Mouse (Mus musculus): ENCODE results near the gene Ankrd44. TPM values are rescaled to one million over a fixed set of nuclear protein-coding genes. Genes with fewer than 3 reads are reported as not detected.

Ankrd44 gene
- polyA plus RNA-seq, 1 experiment from 2014 or later: 29.9 TPM

GRCm38 (mm10) chr1:54924760-54925159 is 1.4 kb downstream of the Ankrd44 start:
- Histone ChIP-seq H3K36me3 (ENCODE audit: control insufficient read depth, insufficient read depth, low read length) (no peaks in the 10 kb centered on the region), H3K9me3 (replicated peaks; ENCODE audit: control insufficient read depth, low read length, poor library complexity, severe bottlenecking) (no peaks in the 10 kb centered on the region), H3K4me3 (ENCODE audit: low read depth, low read length) (peak overlapping the region; percentile 79), H3K4me2 (ENCODE audit: low read length) (peak overlapping the region; percentile 57), H3K9ac (ENCODE audit: low read depth, low read length) (peak overlapping the region; percentile 98), H3K27ac (ENCODE audit: low read length) (no peak overlapping the region), H3K4me1 (ENCODE audit: control insufficient read depth, insufficient read depth, low read length) (peaks cover 18% of the 10 kb centered on the region), H3K27me3 (ENCODE audit: control insufficient read depth, insufficient read depth, low read depth, low read length) (no peaks in the 10 kb centered on the region)
- 64% methylated on average over 7 of the region's 7 CpGs for WGBS
- no peak for ATAC-seq

DNA sequence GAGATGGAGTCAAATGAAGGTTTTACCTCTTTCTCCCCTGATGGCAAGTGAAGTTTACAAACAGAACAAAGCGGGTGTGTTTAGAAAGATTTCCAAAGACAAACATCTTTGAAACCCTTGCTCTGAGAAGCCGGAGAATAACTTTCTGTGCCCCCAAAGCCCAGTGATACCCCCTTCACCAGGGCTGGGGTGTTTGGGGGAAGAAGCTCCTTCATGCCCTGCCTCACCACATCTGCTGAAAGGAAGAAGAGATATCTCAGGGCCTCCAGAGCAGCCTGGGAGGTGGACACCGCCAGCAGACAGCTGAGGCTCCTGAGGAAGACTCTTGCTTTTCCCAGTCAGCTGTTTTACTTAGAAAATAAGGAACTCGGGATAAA is 1.9 kb downstream of the Ankrd44 start:
- no peaks in the 10 kb centered on the region for H3K27me3 ChIP-seq (ENCODE audit: control insufficient read depth, insufficient read depth, low read depth, low read length)
- H3K4me1 ChIP-seq (ENCODE audit: control insufficient read depth, insufficient read depth, low read length): peaks cover 18% of the 10 kb centered on the region
- H3K4me2 ChIP-seq (ENCODE audit: low read length): peak overlapping the region; percentile 57
- no peak for ATAC-seq
- H3K36me3 ChIP-seq (ENCODE audit: control insufficient read depth, insufficient read depth, low read length): no peaks in the 10 kb centered on the region
- no peaks in the 10 kb centered on the region for H3K9me3 ChIP-seq (replicated peaks; ENCODE audit: control insufficient read depth, low read length, poor library complexity, severe bottlenecking)
- H3K4me3 ChIP-seq (ENCODE audit: low read depth, low read length): no peak overlapping the region
- H3K27ac ChIP-seq (ENCODE audit: low read length): no peak overlapping the region
- no peak overlapping the region for H3K9ac ChIP-seq (ENCODE audit: low read depth, low read length)
- 83% methylated on average over 4 of the region's 4 CpGs for WGBS

DNA sequence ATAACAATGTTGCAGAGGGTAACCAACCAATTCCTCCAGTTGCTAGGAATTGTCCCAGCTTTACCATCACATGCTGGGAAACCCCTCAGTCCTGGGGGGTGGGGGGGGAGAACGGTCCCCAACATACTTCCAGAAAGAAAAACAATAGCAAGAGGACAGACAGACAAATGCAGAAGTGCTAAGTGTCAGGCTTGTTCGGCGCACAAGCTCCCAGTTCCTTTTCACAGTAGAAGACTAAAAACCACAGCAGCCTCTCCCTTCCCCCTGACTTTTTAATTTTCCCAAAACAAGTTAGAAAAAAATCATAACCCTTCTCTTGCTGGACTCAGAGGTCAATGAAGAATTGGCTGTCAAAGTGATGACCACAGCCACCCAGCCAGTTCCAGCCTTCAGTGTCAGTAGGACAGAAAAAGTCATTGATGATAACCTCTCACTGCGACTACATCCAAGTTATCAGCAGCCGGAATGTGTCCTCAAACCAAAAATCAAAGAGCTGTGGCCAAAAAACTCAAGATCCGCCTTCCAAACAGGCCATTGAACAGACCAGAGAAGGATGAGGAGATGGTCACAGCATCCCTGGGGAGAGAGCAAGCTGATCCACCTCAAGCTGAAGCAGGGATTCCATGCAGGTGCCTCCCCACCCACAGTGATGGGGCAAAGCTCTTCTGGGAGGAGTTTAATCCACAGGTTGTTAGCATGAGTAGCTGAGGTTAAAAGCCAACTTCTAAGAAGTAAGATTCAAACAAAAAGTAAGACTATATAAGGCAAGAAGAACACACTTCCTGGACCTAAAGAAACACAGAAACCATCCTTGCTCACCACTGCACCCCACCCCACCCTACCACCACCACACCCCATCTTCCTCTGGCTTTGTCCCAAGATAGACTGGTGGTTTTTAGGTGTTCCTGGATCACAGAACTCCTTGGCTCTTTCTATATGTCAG is 2.5 kb downstream of the Ankrd44 start:
- peak overlapping the region; percentile 57 for H3K4me2 ChIP-seq (ENCODE audit: low read length)

DNA sequence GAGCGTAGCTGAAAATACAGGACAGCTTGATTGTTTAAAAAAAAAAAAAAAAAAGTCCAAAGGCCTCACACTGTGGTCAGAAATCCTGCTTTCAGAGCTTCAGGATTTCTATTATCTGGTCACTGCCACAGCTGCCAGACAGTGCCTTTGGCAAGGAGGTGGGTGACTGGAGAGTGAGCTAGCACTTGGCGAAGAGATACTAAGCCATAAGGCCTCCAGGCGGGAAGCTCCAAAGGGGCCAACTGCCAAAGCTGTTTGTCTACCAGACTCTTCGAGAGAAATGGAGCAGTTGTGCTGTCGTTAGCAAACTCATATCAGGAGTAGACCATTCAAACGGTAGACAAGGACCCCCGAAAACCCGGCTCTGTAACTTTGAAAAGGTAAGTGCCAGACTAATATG is 3.5 kb downstream of the Ankrd44 start:
- Histone ChIP-seq H3K4me2 (ENCODE audit: low read length) (no peak overlapping the region), H3K36me3 (ENCODE audit: control insufficient read depth, insufficient read depth, low read length) (no peaks in the 10 kb centered on the region), H3K27ac (ENCODE audit: low read length) (no peak overlapping the region), H3K4me1 (ENCODE audit: control insufficient read depth, insufficient read depth, low read length) (peaks cover 18% of the 10 kb centered on the region), H3K4me3 (ENCODE audit: low read depth, low read length) (no peak overlapping the region), H3K9ac (ENCODE audit: low read depth, low read length) (no peak overlapping the region), H3K27me3 (ENCODE audit: control insufficient read depth, insufficient read depth, low read depth, low read length) (no peaks in the 10 kb centered on the region), H3K9me3 (replicated peaks; ENCODE audit: control insufficient read depth, low read length, poor library complexity, severe bottlenecking) (no peaks in the 10 kb centered on the region)
- no peak for ATAC-seq
- 78% methylated on average over 8 of the region's 8 CpGs for WGBS

More for the DNA sequence above, 2.5 kb downstream of the Ankrd44 start:
- Histone ChIP-seq H3K9me3 (replicated peaks; ENCODE audit: control insufficient read depth, low read length, poor library complexity, severe bottlenecking) (no peaks in the 10 kb centered on the region), H3K27me3 (ENCODE audit: control insufficient read depth, insufficient read depth, low read depth, low read length) (no peaks in the 10 kb centered on the region), H3K4me1 (ENCODE audit: control insufficient read depth, insufficient read depth, low read length) (peaks cover 18% of the 10 kb centered on the region), H3K27ac (ENCODE audit: low read length) (no peak overlapping the region), H3K36me3 (ENCODE audit: control insufficient read depth, insufficient read depth, low read length) (no peaks in the 10 kb centered on the region), H3K9ac (ENCODE audit: low read depth, low read length) (no peak overlapping the region), H3K4me3 (ENCODE audit: low read depth, low read length) (no peak overlapping the region)
- WGBS: 90% methylated on average over 6 of the region's 6 CpGs
- no peak for ATAC-seq

GRCm38 (mm10) chr1:54922025-54922574 is 4.1 kb downstream of the Ankrd44 start:
- WGBS: 77% methylated on average over 12 of the region's 12 CpGs
- ATAC-seq: no peak

DNA sequence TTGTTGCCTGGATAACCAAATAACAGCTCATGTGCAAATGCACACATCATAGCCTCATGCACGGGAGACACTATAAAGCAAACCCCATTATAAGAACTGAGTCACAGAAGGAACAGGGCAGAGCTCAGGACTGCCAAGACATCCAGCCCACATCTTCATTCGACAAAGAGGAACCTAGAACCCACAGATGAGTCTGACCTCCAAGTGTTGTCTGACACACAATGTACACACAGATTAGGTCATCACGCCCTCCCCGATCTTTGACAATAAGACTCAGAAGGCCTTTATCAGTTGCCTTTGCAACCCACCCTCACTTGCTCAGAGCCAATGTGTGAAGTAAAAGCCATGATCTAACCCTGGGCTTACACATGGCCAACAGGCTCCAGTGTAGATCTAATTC is 6.1 kb downstream of the Ankrd44 start:
- 95% methylated on average over 4 of the region's 4 CpGs for WGBS
- Histone ChIP-seq H3K9ac (ENCODE audit: low read depth, low read length) (no peak overlapping the region), H3K4me3 (ENCODE audit: low read depth, low read length) (no peak overlapping the region), H3K27me3 (ENCODE audit: control insufficient read depth, insufficient read depth, low read depth, low read length) (no peaks in the 10 kb centered on the region), H3K4me1 (ENCODE audit: control insufficient read depth, insufficient read depth, low read length) (peaks cover 18% of the 10 kb centered on the region), H3K4me2 (ENCODE audit: low read length) (no peak overlapping the region), H3K27ac (ENCODE audit: low read length) (no peak overlapping the region), H3K9me3 (replicated peaks; ENCODE audit: control insufficient read depth, low read length, poor library complexity, severe bottlenecking) (no peaks in the 10 kb centered on the region), H3K36me3 (ENCODE audit: control insufficient read depth, insufficient read depth, low read length) (no peaks in the 10 kb centered on the region)
- ATAC-seq: no peak

More at GRCm38 (mm10) chr1:54922025-54922574, 4.1 kb downstream of the Ankrd44 start:
- Histone ChIP-seq H3K4me1 (ENCODE audit: control insufficient read depth, insufficient read depth, low read length) (peaks cover 18% of the 10 kb centered on the region), H3K4me3 (ENCODE audit: low read depth, low read length) (no peak overlapping the region), H3K4me2 (ENCODE audit: low read length) (no peak overlapping the region), H3K9ac (ENCODE audit: low read depth, low read length) (no peak overlapping the region), H3K9me3 (replicated peaks; ENCODE audit: control insufficient read depth, low read length, poor library complexity, severe bottlenecking) (no peaks in the 10 kb centered on the region), H3K27ac (ENCODE audit: low read length) (no peak overlapping the region), H3K27me3 (ENCODE audit: control insufficient read depth, insufficient read depth, low read depth, low read length) (no peaks in the 10 kb centered on the region), H3K36me3 (ENCODE audit: control insufficient read depth, insufficient read depth, low read length) (no peaks in the 10 kb centered on the region)

- WGBS: 91% methylated on average over 4 of the region's 4 CpGs
Measured at GRCm38 (mm10) chr1:54916456-54916855, 9.7 kb downstream of the Ankrd44 start.

GRCm38 (mm10) chr1:54914387-54914786 is 11.8 kb downstream of the Ankrd44 start:
- WGBS: 61% methylated on average over 9 of the region's 9 CpGs
- Histone ChIP-seq H3K9ac (ENCODE audit: low read depth, low read length) (no peak overlapping the region), H3K4me1 (ENCODE audit: control insufficient read depth, insufficient read depth, low read length) (peaks cover 2% of the 10 kb centered on the region), H3K27ac (ENCODE audit: low read length) (no peak overlapping the region), H3K4me2 (ENCODE audit: low read length) (no peak overlapping the region), H3K27me3 (ENCODE audit: control insufficient read depth, insufficient read depth, low read depth, low read length) (no peaks in the 10 kb centered on the region), H3K4me3 (ENCODE audit: low read depth, low read length) (no peak overlapping the region), H3K36me3 (ENCODE audit: control insufficient read depth, insufficient read depth, low read length) (no peaks in the 10 kb centered on the region), H3K9me3 (replicated peaks; ENCODE audit: control insufficient read depth, low read length, poor library complexity, severe bottlenecking) (no peaks in the 10 kb centered on the region)
- no peak for ATAC-seq

More at GRCm38 (mm10) chr1:54916456-54916855, 9.7 kb downstream of the Ankrd44 start:
- Histone ChIP-seq H3K4me1 (ENCODE audit: control insufficient read depth, insufficient read depth, low read length) (no peaks in the 10 kb centered on the region), H3K36me3 (ENCODE audit: control insufficient read depth, insufficient read depth, low read length) (no peaks in the 10 kb centered on the region), H3K27ac (ENCODE audit: low read length) (no peak overlapping the region), H3K27me3 (ENCODE audit: control insufficient read depth, insufficient read depth, low read depth, low read length) (no peaks in the 10 kb centered on the region), H3K4me3 (ENCODE audit: low read depth, low read length) (no peak overlapping the region), H3K9me3 (replicated peaks; ENCODE audit: control insufficient read depth, low read length, poor library complexity, severe bottlenecking) (no peaks in the 10 kb centered on the region), H3K4me2 (ENCODE audit: low read length) (no peak overlapping the region), H3K9ac (ENCODE audit: low read depth, low read length) (no peak overlapping the region)
- ATAC-seq: no peak

DNA sequence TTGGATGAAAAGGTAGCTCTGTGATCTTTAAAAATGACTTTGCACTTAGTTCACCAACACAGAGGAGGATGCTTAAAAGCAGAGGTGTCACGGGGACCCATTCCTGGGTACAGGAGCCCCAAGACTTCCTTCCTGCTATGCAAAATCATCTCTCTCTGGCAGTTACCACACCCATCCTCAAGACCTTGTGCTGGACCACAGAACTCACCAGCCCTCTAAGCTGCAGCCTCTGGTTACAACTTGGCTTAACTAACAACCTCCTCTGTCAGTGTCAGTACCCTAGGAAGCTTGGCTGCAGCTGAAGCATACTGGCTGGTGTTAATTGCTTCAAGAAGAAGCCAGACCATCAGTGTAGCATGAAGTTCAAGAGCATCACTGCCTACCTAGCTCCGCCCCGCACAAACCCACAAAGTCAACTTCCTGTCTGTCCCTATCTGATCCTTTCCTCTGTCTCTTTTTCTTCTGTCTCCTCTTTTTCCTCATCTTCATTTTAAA is 12.8 kb downstream of the Ankrd44 start:
- Histone ChIP-seq H3K4me3 (ENCODE audit: low read depth, low read length) (no peak overlapping the region), H3K27ac (ENCODE audit: low read length) (no peak overlapping the region), H3K9me3 (replicated peaks; ENCODE audit: control insufficient read depth, low read length, poor library complexity, severe bottlenecking) (no peaks in the 10 kb centered on the region), H3K9ac (ENCODE audit: low read depth, low read length) (no peak overlapping the region), H3K4me1 (ENCODE audit: control insufficient read depth, insufficient read depth, low read length) (peaks cover 5% of the 10 kb centered on the region), H3K4me2 (ENCODE audit: low read length) (no peak overlapping the region), H3K27me3 (ENCODE audit: control insufficient read depth, insufficient read depth, low read depth, low read length) (no peaks in the 10 kb centered on the region), H3K36me3 (ENCODE audit: control insufficient read depth, insufficient read depth, low read length) (no peaks in the 10 kb centered on the region)
- no peak for ATAC-seq
- 88% methylated on average over 3 of the region's 3 CpGs for WGBS
